Mouse (Mus musculus): ENCODE data around the gene Fryl. TPM values are rescaled to one million over a fixed set of nuclear protein-coding genes. Genes with fewer than 3 reads are reported as not detected.

The Fryl gene
- total RNA-seq, 4 experiments from 2014 or later, result 58.6 to 81.9 (median 72.1) TPM

Other genes starting within 250 kb of the Fryl start
- gene Slc10a4, start 249.7 kb downstream of the Fryl start, total RNA-seq (2022), result 1 to 10 TPM; 4.0 to 5.2 (median 4.6) TPM
- 100 to 1,000 TPM; 447 to 503 (median 477) TPM for gene Ociad1, start 36.2 kb upstream of the Fryl start, total RNA-seq (2022)
- 100 to 1,000 TPM in 1 of 4 experiments, 10 to 100 TPM in 3; 90.3 to 110 (median 94.2) TPM for gene Ociad2, start 84.4 kb upstream of the Fryl start, total RNA-seq (2022)
- gene Cwh43, start 149.5 kb upstream of the Fryl start, total RNA-seq (2022), result 1 to 10 TPM; 2.1 to 4.4 (median 2.7) TPM
- 100 to 1,000 TPM; 126 to 143 (median 129) TPM for gene Dcun1d4, start 224.4 kb upstream of the Fryl start, total RNA-seq (2022)

Measured in left cerebral cortex, adult 8-10 months (tissue).